Mouse (Mus musculus): ENCODE results near the gene Foxred1.

The Foxred1 gene

DNA sequence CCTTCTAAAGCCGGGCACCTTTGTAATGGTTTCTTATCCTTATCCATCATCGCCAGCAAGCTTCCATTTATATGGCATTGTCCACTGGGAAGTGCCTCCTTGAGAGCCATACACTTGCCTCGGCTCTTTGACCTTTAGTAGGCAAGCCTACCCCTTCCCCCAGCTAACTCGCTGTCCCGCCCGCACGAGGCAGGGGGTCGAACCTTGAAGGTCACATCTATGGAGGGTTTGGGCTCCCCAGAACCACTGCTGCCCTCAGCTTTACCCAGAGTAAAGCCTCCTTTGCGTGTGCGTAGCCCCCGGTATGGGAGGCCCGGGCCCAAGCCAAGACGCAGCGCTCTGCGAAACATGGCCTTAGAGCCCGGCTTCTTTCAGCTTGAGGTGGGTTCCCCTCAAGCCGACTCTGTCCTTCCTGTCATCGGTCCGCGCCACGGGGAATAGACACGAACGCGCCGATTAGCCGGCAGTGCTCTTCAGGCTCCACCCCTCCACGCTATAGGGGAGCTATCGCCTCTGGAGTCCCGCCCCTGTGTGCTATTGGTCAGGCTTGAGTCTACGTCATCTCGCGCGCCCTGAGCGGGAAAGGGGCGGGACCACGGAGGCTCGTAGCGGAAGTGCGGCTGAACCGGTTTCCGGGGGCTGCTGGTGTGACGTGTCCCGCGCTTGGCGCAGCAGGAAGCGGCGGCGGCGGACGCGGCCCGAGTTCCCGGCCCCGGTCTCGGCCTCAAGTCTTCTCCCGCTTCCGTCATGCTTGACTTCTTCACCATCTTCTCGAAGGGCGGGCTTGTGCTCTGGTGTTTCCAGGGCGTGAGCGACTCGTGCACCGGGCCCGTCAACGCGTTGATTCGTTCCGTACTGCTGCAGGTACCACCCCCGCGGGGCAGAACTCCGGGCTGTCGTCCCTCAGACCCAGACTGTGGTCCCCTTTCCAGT, at the start of gene Foxred1:
Foxred1 (minus strand) TSS at position 514 of the 933 bp plus-strand sequence.
- peak; percentile 100 for DNase-seq

DNA sequence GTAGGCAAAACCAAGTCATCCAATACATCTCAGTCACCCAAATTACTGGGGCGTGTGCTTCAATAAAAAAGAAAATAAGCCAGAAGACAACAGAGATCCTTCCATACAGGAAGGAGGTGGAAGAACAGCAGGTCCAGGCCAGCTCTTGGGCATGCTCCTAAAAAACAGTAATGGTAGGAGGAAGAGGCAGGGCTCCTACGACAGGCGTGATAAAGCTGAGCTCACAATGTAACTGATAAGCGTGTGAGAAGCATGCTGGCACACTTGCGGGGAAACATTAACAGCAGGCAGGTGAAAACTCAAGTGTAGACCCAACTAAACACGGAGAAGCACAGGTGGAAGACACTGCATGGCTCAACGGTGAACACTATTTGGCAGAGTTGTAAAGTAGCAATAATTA, 46.5 kb upstream of the Foxred1 start:
- no peak for DNase-seq

DNA sequence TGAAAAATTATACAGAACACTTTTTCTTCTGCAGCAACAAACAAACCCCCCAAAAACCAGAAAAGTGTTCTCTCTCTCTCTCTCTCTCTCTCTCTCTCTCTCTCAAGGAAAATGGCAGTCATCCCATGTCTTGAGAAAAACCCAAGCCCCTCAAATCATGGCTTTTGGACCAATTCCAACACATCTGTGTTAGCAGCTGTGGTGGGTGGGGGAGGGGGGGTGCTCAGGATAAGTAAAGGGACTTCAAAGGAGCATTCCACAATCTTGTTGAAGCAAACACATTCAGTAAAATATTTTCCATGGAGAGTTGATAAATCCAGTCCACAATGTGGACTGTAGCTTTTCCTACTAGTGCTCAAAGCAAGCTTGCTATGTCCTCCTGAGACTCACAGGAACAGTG, 38.6 kb upstream of the Foxred1 start:
- DNase-seq: no peak

DNA sequence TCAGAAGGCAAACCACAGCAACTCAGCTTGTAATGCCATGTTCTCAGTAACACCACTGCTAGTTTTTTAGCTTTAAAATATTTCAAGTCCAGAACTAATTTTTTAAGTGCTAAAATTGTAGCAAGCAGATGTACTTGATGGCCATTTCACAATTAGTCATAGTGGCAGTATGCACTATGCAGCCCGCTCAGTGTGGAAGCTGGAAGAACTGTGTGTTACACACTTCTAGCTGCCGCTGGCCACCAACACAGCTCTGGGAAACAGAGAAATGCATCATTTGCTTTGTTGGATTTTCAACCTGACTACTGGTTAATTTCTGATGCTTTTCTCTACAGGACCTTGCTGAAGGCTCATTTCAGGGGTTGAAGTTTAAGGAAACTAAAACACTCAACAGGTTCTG, 36.5 kb upstream of the Foxred1 start:
- no peak for DNase-seq

DNA sequence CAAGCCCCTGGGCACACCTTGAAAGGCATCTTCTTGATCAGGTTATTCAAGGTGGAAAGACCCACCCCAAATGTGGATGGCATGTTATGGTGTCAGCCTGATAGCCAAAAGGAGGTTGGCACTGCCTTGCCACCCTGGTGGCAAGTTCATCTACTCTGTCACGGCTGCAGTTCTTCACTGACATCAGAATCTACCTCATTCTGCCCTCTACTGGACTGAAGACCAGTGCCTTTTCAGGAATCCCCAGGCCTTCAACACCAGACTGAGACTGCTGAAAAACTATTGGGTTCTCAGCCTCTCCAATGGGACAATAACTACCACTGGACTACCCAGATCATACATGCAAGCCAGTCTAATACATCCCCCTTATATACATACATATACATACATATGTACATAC, 28.9 kb upstream of the Foxred1 start:
- DNase-seq: no peak

DNA sequence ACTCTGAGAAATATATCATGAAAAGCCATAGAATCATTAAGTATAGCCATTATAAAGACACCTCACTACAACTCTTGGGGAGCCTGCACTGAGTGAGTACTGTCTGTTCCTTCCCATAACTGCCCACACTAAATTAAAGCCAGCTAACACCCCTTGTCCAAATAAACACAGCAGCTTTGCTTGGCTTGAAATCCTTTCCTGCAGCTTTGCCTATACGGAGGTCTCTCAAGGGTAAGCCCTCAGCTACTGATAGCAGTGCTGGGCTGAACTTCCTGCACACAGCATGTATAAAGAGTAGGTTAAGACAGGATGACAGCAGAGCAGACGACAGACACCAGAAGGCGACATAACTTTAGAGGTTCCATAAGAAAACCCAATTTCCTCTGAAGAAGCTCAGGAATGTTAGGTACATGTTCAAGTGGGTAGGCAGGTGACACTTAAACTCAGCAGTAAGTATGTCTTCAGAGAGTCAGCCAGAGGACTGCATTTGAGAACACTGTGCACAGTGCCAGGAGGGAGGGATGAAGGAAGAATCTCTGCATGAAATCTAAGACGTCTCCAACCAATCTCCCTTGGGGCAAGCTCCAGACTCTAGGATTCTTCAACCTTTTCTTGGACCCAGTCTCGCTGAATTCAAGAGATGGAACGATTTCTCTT, 28.2 kb upstream of the Foxred1 start:
- DNase-seq: peak; percentile 42

DNA sequence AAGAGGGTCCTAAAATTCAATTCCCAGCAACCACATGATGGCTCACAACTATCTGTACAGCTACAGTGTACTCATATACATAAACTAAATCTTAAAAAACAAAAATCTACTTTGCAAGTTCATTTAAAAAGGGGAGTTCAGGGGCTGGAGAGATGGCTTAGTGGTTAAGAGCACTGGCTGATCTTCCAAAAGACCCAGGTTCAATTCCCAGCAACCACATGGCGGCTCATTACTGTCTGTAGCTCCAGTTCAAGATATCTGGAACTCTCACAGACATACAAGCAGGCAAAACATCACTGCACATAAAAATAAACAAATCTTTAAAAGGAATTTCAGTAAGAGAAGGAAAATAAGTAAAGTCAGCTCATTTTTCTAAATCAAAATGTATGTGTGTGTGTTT, 27.5 kb upstream of the Foxred1 start:
- no peak for DNase-seq

DNA sequence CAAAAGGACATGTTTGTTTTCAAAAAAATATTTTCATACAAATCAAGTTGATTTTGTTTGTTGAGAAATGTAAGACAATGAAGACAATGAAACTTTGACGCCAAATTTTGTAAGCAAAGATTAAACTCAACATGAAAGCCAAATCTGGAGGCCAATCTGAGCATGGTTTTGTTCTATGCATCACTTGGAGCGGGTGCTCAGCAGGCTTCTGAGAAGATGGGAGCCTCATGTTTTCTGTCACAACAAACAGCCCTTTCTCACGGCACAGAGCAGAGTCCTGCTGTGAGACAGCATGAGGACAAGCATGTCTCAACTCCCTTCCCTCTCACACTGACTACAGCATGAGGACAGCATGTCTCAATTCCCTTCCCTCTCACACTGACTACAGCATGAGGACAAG, 25.1 kb upstream of the Foxred1 start:
- DNase-seq: no peak

DNA sequence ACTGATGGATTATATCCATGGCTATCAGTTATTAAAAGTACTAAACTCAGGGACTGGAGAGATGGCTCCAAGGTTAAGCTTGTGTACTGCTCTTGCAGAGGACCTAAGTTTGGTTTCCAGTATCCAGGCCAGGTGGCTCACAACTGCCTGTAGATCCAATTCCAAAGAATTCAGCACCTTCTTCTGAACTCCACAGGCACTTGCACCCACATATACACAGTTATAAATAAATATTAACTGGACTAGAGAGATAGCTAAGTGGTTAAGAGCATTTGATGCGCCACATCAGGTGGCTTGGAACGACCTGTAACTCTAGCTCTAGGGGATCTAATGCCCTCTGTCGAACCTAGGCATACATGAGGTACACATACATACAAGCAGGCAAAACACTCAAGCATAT, 17.8 kb upstream of the Foxred1 start:
- DNase-seq: no peak

DNA sequence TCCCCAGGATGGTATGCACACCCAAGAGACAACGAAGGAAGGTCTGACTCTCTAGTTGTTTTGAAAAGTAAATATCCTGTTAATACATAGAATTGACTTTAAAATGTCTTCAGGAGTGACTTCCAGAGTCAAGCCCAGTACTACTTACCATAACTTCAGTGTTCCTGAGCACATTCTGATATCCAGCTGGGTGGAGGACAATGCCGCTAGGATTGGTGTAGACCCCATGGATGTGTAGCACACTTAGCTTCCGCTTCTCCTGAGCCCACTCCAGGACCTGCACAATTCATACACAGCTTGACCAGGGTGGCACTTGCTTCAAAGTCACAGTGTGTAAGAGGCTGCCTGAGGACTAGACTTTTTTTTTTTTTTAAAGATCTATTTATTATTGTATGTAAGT, 12.6 kb upstream of the Foxred1 start:
- DNase-seq: no peak

DNA sequence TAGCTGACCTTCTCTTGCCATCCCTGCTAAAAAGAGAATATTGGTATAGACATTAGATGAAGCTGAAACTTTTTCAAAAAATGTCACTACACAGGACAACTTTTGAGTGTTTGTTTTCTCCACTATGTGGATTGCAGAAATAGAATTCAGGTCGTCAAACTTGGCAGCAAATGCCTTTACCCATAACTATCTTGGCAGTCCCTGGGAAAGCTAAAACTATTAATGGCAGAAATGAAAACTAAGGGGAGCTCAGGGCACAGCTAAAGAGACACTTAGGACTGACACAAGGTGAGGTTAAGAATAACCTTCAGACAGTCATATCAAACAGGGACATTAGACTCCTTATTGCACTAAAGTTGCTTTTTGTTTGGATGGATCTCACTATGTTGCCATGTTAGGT, 7.1 kb upstream of the Foxred1 start:
- no peak for DNase-seq

DNA sequence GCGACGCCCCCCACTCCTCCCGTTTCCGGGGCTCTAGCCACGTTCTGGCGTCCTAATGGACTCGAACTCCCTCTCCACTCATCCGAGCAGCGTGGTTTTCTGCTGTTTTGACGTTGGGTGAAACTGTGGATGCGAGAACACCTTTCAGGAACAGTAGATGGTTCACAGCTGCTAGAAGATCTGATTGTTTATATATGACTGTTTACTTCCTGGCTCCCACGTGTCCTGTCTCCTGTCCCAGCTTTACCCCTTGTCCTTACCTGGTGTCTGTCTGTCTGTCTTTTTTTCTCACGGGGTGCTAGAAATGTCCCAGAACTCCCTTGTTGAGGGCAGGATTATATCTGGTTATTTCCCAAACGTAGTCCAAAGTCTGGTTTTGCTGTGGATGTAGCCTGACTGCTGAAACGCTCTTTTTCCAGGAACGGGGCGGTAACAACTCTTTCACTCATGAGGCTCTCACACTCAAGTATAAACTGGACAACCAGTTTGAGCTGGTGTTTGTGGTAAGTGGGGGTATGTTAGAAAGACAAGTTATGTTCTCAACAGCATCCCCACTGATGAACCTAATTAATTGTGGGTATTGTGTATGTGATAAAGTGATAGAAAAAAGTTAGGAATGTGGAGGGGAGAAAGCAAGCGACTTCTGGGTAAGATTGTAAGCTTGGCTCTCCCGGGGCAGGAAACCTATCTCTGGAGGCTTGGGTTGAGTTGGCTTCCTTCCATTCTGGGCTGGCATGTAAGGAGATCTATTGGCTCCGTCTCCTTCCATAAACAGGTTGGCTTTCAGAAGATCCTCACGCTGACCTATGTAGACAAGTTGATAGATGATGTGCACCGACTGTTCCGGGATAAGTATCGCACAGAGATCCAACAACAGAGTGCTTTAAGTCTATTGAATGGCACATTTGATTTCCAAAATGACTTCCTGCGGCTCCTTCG, 987 bp upstream of the Foxred1 start:
- DNase-seq: no peak

DNA sequence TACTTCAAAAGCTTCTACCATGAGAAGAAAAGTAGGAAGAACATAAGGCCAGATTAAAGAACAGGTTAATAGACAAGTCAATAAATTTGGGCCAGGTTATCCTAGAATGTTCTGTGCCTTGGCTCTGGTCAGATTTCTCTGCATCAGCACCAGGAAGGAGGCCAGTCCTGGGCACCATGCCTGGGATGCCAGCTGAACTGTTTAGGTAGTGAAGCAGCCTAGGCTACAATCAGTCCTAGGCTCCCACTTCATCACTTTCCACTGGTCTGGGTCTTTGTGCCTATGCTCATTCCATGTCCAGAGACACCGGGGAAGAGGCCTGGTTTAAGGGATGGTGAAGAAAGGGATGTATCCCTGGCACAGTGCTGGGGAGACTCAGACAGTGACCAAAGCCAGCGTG, 6.4 kb downstream of the Foxred1 start:
- DNase-seq: no peak

DNA sequence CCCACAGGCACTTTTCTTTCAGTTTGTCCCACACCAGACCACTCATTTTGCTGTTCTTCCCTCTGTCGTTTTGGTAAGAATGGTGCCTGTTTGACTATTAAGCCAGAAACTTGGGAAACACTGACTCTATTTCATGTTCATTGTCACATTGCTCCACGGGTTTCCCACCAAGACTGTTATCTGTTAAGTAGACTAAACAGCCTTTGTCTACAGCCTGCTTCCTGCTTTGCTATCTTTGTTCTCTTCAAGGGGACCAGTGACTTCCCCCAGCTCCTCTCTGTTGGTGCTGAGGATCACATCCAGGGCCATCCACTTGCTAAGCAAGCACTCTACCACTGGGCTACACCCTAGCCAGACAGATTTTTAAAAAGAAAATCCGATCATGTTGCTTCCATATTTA, 7.3 kb downstream of the Foxred1 start:
- DNase-seq: peak; percentile 19

DNA sequence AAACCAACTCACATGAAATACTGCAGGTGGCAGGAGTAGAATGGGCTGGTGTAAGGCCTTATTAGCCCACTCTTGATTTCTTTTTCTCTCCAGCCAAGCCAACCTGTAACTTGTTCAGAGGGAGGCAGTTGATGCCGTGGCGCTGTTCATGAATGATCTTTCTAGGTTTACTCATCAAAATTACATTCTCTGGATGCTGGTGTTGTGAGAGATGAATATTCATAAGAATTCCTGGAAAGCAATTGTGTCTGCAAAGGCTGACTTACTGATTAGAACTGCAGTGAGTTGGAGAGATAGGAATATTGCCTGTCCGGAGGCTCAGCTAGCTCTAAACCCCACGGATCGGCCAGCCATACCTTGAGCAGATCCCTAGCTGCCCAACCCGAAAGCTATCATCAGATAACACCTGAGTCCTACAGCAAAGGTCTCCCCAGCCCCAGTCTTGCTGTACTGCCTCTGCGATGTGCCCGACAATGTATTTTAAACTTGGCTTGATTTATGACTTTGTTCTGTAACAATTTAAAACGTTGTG, 10.3 kb downstream of the Foxred1 start:
- DNase-seq: no peak

DNA sequence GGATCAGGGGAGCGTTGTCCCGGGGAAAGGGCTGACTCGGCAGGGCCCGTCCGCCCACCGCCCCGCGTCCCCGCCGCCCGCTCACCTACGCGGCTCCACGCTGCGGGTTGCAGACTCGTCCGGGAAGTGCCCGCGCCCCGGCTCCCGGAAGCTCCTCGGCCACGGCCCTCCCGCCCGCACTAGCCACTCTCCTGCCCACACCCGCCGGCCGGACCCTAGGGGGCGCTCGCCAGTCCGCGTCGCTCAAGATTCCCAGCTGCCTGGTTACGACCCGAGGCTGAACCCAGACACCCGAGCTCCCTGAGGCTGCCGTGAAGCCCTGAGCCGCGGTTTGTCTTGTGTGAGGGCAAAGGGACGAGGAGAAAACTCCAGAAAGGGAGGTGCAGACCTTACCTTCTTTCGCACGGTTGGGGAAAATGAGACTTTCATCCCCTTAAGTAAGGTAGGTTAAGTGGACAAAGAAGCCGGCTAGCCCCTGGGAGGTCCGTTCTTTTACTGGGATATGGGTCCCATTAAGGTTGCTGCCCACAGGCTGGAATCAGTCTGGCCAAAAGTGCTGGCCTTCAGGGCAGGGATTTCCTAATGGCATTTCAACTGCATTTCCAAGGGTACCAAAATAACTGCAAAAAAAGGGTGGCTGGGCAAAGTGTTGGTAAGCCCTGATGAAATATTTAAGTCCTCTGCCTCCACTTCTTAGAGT, 10.9 kb downstream of the Foxred1 start, which contains the start of the genes Srpr and Tirap:
Srpr (plus strand) TSS at position 404 of the 700 bp plus-strand sequence.
Tirap (minus strand) TSS at position 520 of the 700 bp plus-strand sequence.
- DNase-seq: peak; percentile 96

DNA sequence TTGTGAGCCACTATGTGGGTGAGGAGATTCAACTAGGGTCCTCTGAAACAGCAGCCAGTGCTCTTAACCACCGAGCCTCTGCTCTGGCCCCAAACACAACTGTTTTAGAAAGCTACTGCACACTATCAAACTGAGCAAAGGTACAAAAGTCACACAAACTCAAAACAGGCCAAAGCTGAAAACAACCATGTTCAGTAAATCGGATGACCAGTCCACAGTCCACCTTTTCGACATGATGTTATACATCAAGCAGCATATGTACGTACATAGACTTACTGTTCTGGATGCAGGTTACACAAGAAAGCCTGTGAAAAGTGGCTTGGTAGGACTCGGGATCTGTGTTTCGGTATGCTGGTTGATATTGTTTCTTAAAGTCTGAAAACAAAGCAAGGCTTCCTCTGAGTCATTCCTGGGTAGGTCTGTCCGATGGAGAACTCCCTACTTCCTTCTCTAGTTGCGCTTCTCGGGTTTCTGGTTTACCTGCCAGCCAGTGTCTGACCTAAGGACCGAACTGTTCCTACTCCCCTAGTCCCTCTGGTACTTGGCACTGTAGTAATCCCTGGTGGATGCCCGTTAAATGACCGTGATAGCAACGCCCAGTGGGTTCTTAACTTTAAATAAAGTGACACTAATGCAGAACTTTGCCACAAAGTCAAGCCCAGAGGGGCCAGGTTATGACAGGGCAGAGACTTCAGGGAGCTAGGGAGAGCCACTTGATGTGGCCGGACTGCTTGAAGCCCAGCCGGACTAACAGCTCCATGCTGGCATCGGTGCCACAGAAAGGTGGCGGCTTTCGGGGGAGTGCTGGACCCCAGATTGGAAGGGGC, 11.7 kb downstream of the Foxred1 start:
- no peak for DNase-seq

DNA sequence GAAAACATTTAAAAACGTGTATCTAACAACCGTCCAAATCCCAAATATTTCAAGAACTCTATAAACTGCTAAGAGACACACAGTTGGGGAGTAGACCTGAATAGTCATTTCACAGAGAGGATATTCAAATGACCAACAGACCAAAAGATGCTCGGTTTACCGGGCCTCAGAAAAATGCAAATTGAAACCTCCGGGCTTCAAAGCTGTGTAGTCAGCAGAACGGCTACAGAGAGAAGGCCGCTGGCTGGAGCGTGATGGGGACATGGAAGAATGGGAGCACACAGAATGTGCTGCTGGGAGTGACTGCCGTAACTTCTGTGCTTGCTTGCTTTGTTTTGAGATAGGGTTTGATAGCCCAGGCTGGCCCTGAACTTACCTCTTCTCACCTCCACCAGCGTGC, 12.5 kb downstream of the Foxred1 start:
- DNase-seq: no peak

DNA sequence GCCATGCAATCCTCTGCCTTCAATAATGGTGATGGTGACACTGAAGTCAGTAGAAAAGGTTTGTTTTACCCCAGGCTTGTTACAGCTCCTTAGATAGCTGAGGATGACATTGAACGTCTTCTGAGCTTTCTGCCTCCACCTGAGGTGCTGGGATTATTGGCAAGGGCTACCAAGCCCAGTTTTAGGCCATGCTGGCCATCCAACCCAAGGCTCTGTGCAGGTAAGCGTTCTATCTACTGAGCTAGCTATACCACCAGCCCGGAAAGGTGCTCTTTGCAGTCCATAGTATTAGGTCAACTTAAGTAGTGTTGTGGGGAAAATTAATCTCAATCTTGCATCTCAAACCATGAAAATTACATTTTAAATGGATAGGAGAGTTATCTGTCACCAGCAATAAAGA, 13.2 kb downstream of the Foxred1 start:
- DNase-seq: no peak

DNA sequence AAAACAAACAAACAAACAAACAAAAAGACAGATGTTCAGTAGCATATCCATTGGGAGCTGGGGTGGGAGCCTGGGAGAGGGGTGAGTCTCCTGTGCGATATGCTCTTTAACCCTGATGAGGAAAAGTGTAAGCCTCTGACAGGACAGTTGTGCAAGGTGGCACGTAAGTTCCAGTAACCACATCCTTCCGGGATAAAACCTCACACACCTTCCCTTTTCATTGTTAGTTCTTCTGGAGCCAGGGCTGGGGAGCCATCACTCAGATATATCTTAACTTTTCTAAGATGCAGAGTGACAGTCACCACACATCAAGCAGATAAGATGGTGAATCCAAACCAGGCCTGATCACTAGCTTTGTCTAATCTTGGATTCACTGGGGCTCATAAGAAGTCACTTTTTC, 16.8 kb downstream of the Foxred1 start:
- no peak for DNase-seq

DNA sequence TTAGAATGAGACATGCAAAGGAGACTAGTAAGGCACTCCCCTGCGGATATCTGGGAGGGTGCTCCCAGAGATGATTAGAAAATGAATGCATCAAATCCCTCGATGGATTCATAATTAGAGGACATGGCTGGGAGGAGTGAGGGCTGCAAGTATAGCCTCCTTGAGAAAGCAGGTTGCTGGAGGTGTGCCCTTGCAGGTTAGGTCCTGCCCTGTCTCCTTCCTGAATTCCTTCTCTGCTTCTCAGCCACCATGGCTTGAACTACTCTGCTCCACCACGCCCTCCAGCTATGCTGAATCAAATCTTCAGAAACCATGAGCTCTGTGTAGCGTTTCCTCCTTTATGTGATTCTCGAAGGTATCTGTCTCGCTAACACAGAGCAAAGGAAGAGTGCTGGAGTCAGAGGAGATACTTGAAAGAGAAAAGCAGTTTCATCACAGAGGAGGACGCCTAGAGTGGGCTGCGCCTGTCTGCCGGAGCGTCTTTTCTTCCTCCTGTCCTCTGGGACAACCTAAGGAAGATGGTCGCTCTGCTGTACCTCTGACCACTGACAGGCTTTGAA, 17.8 kb downstream of the Foxred1 start:
- DNase-seq: no peak
